Mouse (Mus musculus): Measurements from ENCODE around the gene Tnpo2. TPM values are rescaled to one million over a fixed set of nuclear protein-coding genes. Genes with fewer than 3 reads are reported as not detected.
"Not testable (repeated sequence)": the region's sequence is repeated elsewhere in the genome, so short reads cannot be mapped to it uniquely, and the experiment has no call there.

The Tnpo2 gene
- polyA plus RNA-seq, 1 experiment from 2014 or later: 19.7 TPM

DNA sequence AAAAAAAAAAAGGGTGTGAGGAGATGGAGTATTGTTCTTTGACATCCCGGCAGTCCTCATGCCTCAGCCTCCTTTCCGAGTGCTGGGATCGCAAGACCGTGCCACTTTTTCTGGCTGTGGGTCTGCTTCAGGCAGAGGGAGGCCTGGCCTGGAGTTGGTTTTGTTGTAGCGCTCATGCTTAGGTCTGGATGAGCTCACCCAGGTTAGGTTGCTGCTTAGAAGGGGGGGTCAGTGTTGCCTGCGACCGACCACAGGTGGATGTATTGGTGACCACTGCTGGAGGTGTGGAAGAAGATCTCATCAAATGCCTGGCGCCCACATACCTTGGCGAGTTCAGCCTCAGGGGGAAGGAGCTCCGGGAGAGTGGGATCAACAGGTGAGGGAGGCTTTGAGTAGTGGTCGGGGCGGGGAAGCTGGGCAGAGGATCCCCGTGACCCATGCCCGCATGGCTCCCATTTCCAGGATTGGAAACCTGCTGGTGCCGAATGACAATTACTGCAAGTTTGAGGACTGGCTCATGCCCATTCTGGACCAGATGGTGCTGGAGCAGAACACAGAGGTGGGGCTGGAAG is 36.4 kb downstream of the Tnpo2 start:
- Histone ChIP-seq H3K9ac (ENCODE audit: low read depth, low read length) (no peak overlapping the region), H3K36me3 (ENCODE audit: control insufficient read depth, insufficient read depth, low read length) (peaks cover 39% of the 10 kb centered on the region), H3K9me3 (ENCODE audit: control insufficient read depth, low read length) (no peaks in the 10 kb centered on the region), H3K4me2 (replicated peaks; ENCODE audit: low read depth, low read length) (0 out of 2 replicates have a peak overlapping the region, but pooled peaks have one; percentile 65), H3K27me3 (ENCODE audit: control insufficient read depth, insufficient read depth, low read length) (no peaks in the 10 kb centered on the region), H3K27ac (ENCODE audit: low read depth, low read length) (no peak overlapping the region), H3K4me1 (ENCODE audit: control insufficient read depth, insufficient read depth, low read length) (no peaks in the 10 kb centered on the region; the same call in none of the 2 replicates), H3K4me3 (ENCODE audit: low read length) (no peak overlapping the region)
- WGBS: 90% methylated on average over 15 of the region's 15 CpGs
- no peak for ATAC-seq (ENCODE audit: low FRiP score, low TSS enrichment)

GRCm38 (mm10) chr8:85074167-85074566 is 37.5 kb downstream of the Tnpo2 start:
- Histone ChIP-seq H3K27me3 (ENCODE audit: control insufficient read depth, insufficient read depth, low read length) (no peaks in the 10 kb centered on the region), H3K4me1 (ENCODE audit: control insufficient read depth, insufficient read depth, low read length) (no peaks in the 10 kb centered on the region; the same call in none of the 2 replicates), H3K27ac (ENCODE audit: low read depth, low read length) (no peak overlapping the region), H3K36me3 (ENCODE audit: control insufficient read depth, insufficient read depth, low read length) (peaks cover 45% of the 10 kb centered on the region), H3K9me3 (ENCODE audit: control insufficient read depth, low read length) (no peaks in the 10 kb centered on the region), H3K4me2 (replicated peaks; ENCODE audit: low read depth, low read length) (no peak overlapping the region), H3K4me3 (ENCODE audit: low read length) (no peak overlapping the region), H3K9ac (ENCODE audit: low read depth, low read length) (no peak overlapping the region)
- no peak for ATAC-seq (ENCODE audit: low FRiP score, low TSS enrichment)
- WGBS: 78% methylated on average over 10 of the region's 10 CpGs

GRCm38 (mm10) chr8:85074617-85075016 is 37.9 kb downstream of the Tnpo2 start:
- no peaks in the 10 kb centered on the region for H3K9me3 ChIP-seq (ENCODE audit: control insufficient read depth, low read length)
- H3K4me2 ChIP-seq (replicated peaks; ENCODE audit: low read depth, low read length): no peak overlapping the region
- WGBS: 90% methylated on average over 10 of the region's 10 CpGs
- no peaks in the 10 kb centered on the region for H3K27me3 ChIP-seq (ENCODE audit: control insufficient read depth, insufficient read depth, low read length)
- no peak overlapping the region for H3K4me3 ChIP-seq (ENCODE audit: low read length)
- H3K9ac ChIP-seq (ENCODE audit: low read depth, low read length): no peak overlapping the region
- ATAC-seq (ENCODE audit: low FRiP score, low TSS enrichment): no peak
- peaks cover 45% of the 10 kb centered on the region for H3K36me3 ChIP-seq (ENCODE audit: control insufficient read depth, insufficient read depth, low read length)
- H3K4me1 ChIP-seq (ENCODE audit: control insufficient read depth, insufficient read depth, low read length): peaks cover 2% of the 10 kb centered on the region
- no peak overlapping the region for H3K27ac ChIP-seq (ENCODE audit: low read depth, low read length)

GRCm38 (mm10) chr8:85076001-85076400 is 39.3 kb downstream of the Tnpo2 start:
- H3K9me3 ChIP-seq (ENCODE audit: control insufficient read depth, low read length): no peaks in the 10 kb centered on the region
- no peak overlapping the region for H3K9ac ChIP-seq (ENCODE audit: low read depth, low read length)
- no peak for ATAC-seq (ENCODE audit: low FRiP score, low TSS enrichment)
- H3K27ac ChIP-seq (ENCODE audit: low read depth, low read length): no peak overlapping the region
- H3K4me2 ChIP-seq (replicated peaks; ENCODE audit: low read depth, low read length): no peak overlapping the region
- H3K27me3 ChIP-seq (ENCODE audit: control insufficient read depth, insufficient read depth, low read length): no peaks in the 10 kb centered on the region
- H3K36me3 ChIP-seq (ENCODE audit: control insufficient read depth, insufficient read depth, low read length): peaks cover 45% of the 10 kb centered on the region
- H3K4me1 ChIP-seq (ENCODE audit: control insufficient read depth, insufficient read depth, low read length): peaks cover 4% of the 10 kb centered on the region
- whole genome bisulfite sequencing: 83% methylated on average over 9 of the region's 9 CpGs
- no peak overlapping the region for H3K4me3 ChIP-seq (ENCODE audit: low read length)

DNA sequence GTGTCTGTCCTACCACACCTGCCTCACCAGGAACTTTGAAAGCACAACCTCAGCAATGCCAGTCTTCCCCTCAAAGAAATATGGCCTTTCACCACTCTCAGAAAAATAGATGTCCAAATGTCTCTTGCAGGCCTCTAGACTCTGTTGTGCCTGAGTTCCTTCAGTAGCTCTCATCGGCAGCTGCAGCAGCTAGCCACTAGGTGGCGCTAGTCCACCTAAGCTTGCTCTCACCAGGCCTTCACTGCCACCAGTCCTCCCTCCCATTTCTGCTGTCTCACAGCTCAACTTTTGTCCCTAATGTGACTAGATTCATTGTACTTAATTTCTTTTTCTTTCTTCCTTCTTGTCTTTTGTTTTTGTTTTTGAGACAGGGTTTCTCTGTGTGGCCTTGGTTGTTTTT is 40.3 kb downstream of the Tnpo2 start:
- Histone ChIP-seq H3K36me3 (ENCODE audit: control insufficient read depth, insufficient read depth, low read length) (peaks cover 45% of the 10 kb centered on the region), H3K4me2 (replicated peaks; ENCODE audit: low read depth, low read length) (no peak overlapping the region), H3K9ac (ENCODE audit: low read depth, low read length) (no peak overlapping the region), H3K9me3 (ENCODE audit: control insufficient read depth, low read length) (no peaks in the 10 kb centered on the region), H3K27me3 (ENCODE audit: control insufficient read depth, insufficient read depth, low read length) (no peaks in the 10 kb centered on the region), H3K4me3 (ENCODE audit: low read length) (no peak overlapping the region), H3K4me1 (ENCODE audit: control insufficient read depth, insufficient read depth, low read length) (peaks cover 9% of the 10 kb centered on the region), H3K27ac (ENCODE audit: low read depth, low read length) (no peak overlapping the region)
- WGBS: 2% methylated on average over 2 of the region's 2 CpGs
- no peak; the same call in 1 of the 2 replicates for ATAC-seq (ENCODE audit: low FRiP score, low TSS enrichment)

GRCm38 (mm10) chr8:85080214-85080531 is 43.5 kb downstream of the Tnpo2 start:
- peak overlapping the region; percentile 79; the same call in 1 of the 2 replicates for H3K27ac ChIP-seq (ENCODE audit: low read depth, low read length)
- peaks cover 11% of the 10 kb centered on the region; the same call in 1 of the 2 replicates for H3K4me1 ChIP-seq (ENCODE audit: control insufficient read depth, insufficient read depth, low read length)
- H3K4me2 ChIP-seq (replicated peaks; ENCODE audit: low read depth, low read length): peak overlapping the region; percentile 88
- no peak for ATAC-seq (ENCODE audit: low FRiP score, low TSS enrichment)
- peak overlapping the region; percentile 95 for H3K4me3 ChIP-seq (ENCODE audit: low read length)
- H3K9me3 ChIP-seq (ENCODE audit: control insufficient read depth, low read length): no peaks in the 10 kb centered on the region
- under 1% methylated on average over 25 of the region's 25 CpGs for WGBS
- H3K36me3 ChIP-seq (ENCODE audit: control insufficient read depth, insufficient read depth, low read length): peaks cover 28% of the 10 kb centered on the region
- H3K27me3 ChIP-seq (ENCODE audit: control insufficient read depth, insufficient read depth, low read length): no peaks in the 10 kb centered on the region
- H3K9ac ChIP-seq (ENCODE audit: low read depth, low read length): peak overlapping the region; percentile 88

DNA sequence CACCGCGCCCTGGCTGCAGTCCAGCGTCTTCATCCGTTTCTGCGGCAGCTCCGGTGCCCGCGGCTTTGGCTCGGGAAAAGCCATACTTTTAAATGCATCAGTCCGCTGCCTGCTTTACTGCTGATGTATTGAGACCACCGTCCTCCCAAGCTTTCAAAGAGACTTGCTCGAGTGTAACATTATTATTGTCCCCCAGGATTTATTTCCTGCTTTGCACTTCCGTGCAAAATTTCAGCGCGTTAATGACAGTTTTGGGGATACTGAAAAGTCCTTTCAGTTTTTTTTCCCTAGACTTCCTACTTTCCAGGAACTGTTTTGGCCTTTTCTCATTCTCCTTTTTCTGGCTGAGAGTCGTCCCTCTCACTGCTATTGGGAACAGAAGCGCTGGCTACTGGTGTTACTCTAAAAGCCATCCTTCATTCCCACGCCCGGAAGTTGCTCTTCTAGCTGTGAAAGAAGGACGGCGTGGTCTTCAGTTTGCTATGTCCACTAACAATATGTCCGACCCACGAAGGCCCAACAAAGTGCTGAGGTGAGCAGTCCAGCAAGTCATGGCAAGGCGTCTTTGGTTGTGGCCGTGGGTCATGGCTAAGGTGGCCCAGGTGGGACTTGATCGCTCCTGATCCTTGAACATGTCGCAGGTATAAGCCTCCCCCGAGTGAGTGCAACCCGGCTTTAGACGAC is 44.0 kb downstream of the Tnpo2 start, which contains the start of gene Wdr83os:
Gene Wdr83os (plus strand): TSS at position 209 of the 684 bp plus-strand sequence.
- Histone ChIP-seq H3K36me3 (ENCODE audit: control insufficient read depth, insufficient read depth, low read length) (peaks cover 28% of the 10 kb centered on the region), H3K4me3 (ENCODE audit: low read length) (peak within 1 kb of the TSS; percentile 95), H3K9ac (ENCODE audit: low read depth, low read length) (peak within 1 kb of the TSS; percentile 88), H3K27me3 (ENCODE audit: control insufficient read depth, insufficient read depth, low read length) (no peaks in the 10 kb centered on the region), H3K9me3 (ENCODE audit: control insufficient read depth, low read length) (no peaks in the 10 kb centered on the region), H3K4me1 (ENCODE audit: control insufficient read depth, insufficient read depth, low read length) (peaks cover 11% of the 10 kb centered on the region; the same call in 1 of the 2 replicates), H3K4me2 (replicated peaks; ENCODE audit: low read depth, low read length) (peak within 1 kb of the TSS; percentile 88), H3K27ac (ENCODE audit: low read depth, low read length) (peak within 1 kb of the TSS; percentile 79)
- ATAC-seq (ENCODE audit: low FRiP score, low TSS enrichment): peak; percentile 0; the same call in 1 of the 2 replicates
- WGBS: under 1% methylated on average over 30 of the region's 30 CpGs

DNA sequence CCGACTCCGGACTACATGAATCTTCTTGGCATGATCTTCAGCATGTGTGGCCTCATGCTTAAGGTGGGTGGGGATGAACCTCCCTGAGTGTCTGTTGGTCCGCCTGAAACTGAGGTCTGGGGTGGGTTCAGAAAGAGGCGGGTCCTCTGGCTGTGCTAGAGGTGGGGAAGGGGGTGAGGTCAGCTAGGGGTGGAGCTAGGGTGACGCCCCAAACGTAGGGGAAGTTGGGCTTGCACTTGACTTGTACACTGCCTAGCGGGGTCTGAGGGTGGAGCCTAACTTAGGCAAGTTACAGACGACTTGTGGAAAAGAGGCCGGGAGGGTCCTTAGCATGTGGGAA is 44.5 kb downstream of the Tnpo2 start, which contains the start of gene Wdr83:
Gene Wdr83 (minus strand): TSS at position 91 of the 340 bp plus-strand sequence.
- peaks cover 11% of the 10 kb centered on the region; the same call in 1 of the 2 replicates for H3K4me1 ChIP-seq (ENCODE audit: control insufficient read depth, insufficient read depth, low read length)
- no peaks in the 10 kb centered on the region for H3K9me3 ChIP-seq (ENCODE audit: control insufficient read depth, low read length)
- H3K4me2 ChIP-seq (replicated peaks; ENCODE audit: low read depth, low read length): peak within 1 kb of the TSS; percentile 88
- ATAC-seq (ENCODE audit: low FRiP score, low TSS enrichment): peak; percentile 61
- H3K4me3 ChIP-seq (ENCODE audit: low read length): peak within 1 kb of the TSS; percentile 95
- peak within 1 kb of the TSS; percentile 88 for H3K9ac ChIP-seq (ENCODE audit: low read depth, low read length)
- H3K36me3 ChIP-seq (ENCODE audit: control insufficient read depth, insufficient read depth, low read length): peaks cover 24% of the 10 kb centered on the region
- no peaks in the 10 kb centered on the region for H3K27me3 ChIP-seq (ENCODE audit: control insufficient read depth, insufficient read depth, low read length)
- H3K27ac ChIP-seq (ENCODE audit: low read depth, low read length): peak within 1 kb of the TSS; percentile 79
- WGBS: under 1% methylated on average over 9 of the region's 9 CpGs

GRCm38 (mm10) chr8:85082169-85082568 is 45.5 kb downstream of the Tnpo2 start:
- H3K4me2 ChIP-seq (replicated peaks; ENCODE audit: low read depth, low read length): not testable (repeated sequence)
- 87% methylated on average over 4 of the region's 4 CpGs for WGBS

More at GRCm38 (mm10) chr8:85082169-85082568, 45.5 kb downstream of the Tnpo2 start:
- not testable (repeated sequence) for H3K4me3 ChIP-seq (ENCODE audit: low read length); H3K27me3 ChIP-seq (ENCODE audit: control insufficient read depth, insufficient read depth, low read length); H3K9me3 ChIP-seq (ENCODE audit: control insufficient read depth, low read length); H3K9ac ChIP-seq (ENCODE audit: low read depth, low read length); H3K27ac ChIP-seq (ENCODE audit: low read depth, low read length); ATAC-seq (ENCODE audit: low FRiP score, low TSS enrichment)
- Histone ChIP-seq H3K4me1 (ENCODE audit: control insufficient read depth, insufficient read depth, low read length) (peaks cover 11% of the 10 kb centered on the region; the same call in 1 of the 2 replicates), H3K36me3 (ENCODE audit: control insufficient read depth, insufficient read depth, low read length) (peaks cover 26% of the 10 kb centered on the region)

All from kidney, embryonic 14.5 days (tissue).